ENCODE assay signal across 8 mouse cellular contexts in the genomic region with DNA sequence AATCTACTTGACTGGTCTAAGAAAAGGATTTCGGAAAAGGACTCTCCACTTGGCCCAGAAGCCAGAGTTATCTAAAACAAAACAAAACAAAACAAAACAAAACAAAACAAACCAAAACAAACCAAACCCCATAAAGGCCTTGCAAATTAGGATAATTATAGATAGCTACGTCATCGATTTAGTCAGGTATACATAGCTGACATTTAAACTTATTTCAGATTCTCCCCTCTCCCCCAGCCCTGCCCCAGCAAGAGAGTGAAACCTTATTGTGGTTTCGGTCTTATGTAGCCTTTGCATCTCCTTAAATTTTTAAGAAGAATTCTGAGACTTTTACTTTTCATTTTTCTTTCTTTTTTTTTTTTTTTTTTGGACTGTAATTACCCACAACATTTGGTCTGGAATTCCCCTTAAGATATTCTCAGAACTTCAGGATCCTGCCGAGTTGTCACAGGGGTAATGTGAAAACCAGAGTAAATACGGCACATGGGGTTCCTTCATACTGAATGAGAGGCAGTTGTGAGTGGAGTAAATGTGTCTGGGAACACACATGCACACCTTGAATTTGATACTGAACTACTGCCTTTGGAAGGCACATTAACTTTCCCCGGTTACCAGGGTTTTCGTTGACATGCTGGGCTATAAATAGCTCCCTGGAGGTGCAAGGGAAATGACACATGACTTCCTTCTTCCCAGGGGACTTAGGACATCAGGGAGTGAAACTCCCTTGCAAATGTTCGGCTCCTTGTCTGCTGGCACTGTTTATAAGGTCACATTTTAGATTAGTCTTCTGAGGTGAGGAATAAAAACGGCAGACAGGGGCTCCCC.
DNase-seq lines count a peak whose midpoint lies in the region; ATAC-seq and TF ChIP-seq lines count a peak whose summit lies in the region.

No protein-coding gene starts in this region.

- no peak overlapping the region for H3K9ac ChIP-seq in midbrain, embryonic 15.5 days
- no peak overlapping the region for H3K9ac ChIP-seq in midbrain, embryonic 13.5 days (replicated peaks)
- H3K9ac ChIP-seq in kidney, embryonic 14.5 days (ENCODE audit: low read depth, low read length) = no peak overlapping the region
- no peak overlapping the region for H3K9ac ChIP-seq in forebrain, postnatal 0 days

- DNase-seq in heart, adult 18-20 months = peak; percentile 78 to 87
- DNase-seq in forebrain, postnatal 0 days = no peak
- DNase-seq in thymus, postnatal 25 days = no peak
- DNase-seq in spleen, adult 12 weeks (ENCODE audit: low spot score) = no peak

- no peaks in the 10 kb centered on the region for H3K4me1 ChIP-seq in midbrain, embryonic 15.5 days
- 0 out of 2 replicates have a peak, but pooled peaks cover 6% of the 10 kb centered on the region for H3K4me1 ChIP-seq in midbrain, embryonic 13.5 days (replicated peaks)
- H3K4me1 ChIP-seq in kidney, embryonic 14.5 days (ENCODE audit: control insufficient read depth, insufficient read depth, low read length) = peaks cover 7% of the 10 kb centered on the region; the same call in 1 of the 2 replicates
- H3K4me1 ChIP-seq in forebrain, postnatal 0 days (ENCODE audit: insufficient read depth) = 0 out of 2 replicates have a peak, but pooled peaks cover 4% of the 10 kb centered on the region

- no peak for ATAC-seq in midbrain, embryonic 15.5 days (replicated peaks)
- ATAC-seq in midbrain, embryonic 13.5 days = no peak
- peak; percentile 68; the same call in 1 of the 2 replicates for ATAC-seq in kidney, embryonic 14.5 days (ENCODE audit: low FRiP score, low TSS enrichment)
- ATAC-seq in megakaryocyte progenitor cell, adult 5-6 weeks (replicated peaks; ENCODE audit: poor library complexity) = peak; percentile 53
- ATAC-seq in forebrain, postnatal 0 days = no peak

- H3K36me3 ChIP-seq in midbrain, embryonic 15.5 days (replicated peaks) = no peaks in the 10 kb centered on the region
- H3K36me3 ChIP-seq in midbrain, embryonic 13.5 days = no peaks in the 10 kb centered on the region
- H3K36me3 ChIP-seq in kidney, embryonic 14.5 days (ENCODE audit: control insufficient read depth, insufficient read depth, low read length) = no peaks in the 10 kb centered on the region
- no peaks in the 10 kb centered on the region for H3K36me3 ChIP-seq in forebrain, postnatal 0 days (ENCODE audit: insufficient read depth)

- no peaks in the 10 kb centered on the region for H3K9me3 ChIP-seq in midbrain, embryonic 15.5 days
- H3K9me3 ChIP-seq in midbrain, embryonic 13.5 days = no peaks in the 10 kb centered on the region
- H3K9me3 ChIP-seq in kidney, embryonic 14.5 days (ENCODE audit: control insufficient read depth, low read length) = no peaks in the 10 kb centered on the region
- H3K9me3 ChIP-seq in forebrain, postnatal 0 days (ENCODE audit: low read length) = no peaks in the 10 kb centered on the region

- no peak overlapping the region for H3K4me3 ChIP-seq in midbrain, embryonic 15.5 days
- H3K4me3 ChIP-seq in midbrain, embryonic 13.5 days (replicated peaks) = no peak overlapping the region
- no peak overlapping the region for H3K4me3 ChIP-seq in kidney, embryonic 14.5 days (ENCODE audit: low read length)
- no peak overlapping the region for H3K4me3 ChIP-seq in forebrain, postnatal 0 days (ENCODE audit: low read depth, low read length)

- no peaks in the 10 kb centered on the region for H3K27me3 ChIP-seq in midbrain, embryonic 15.5 days (replicated peaks)
- H3K27me3 ChIP-seq in midbrain, embryonic 13.5 days = no peaks in the 10 kb centered on the region
- H3K27me3 ChIP-seq in kidney, embryonic 14.5 days (ENCODE audit: control insufficient read depth, insufficient read depth, low read length) = no peaks in the 10 kb centered on the region
- no peaks in the 10 kb centered on the region for H3K27me3 ChIP-seq in forebrain, postnatal 0 days (ENCODE audit: insufficient read depth, low read length)

- no peak overlapping the region for H3K4me2 ChIP-seq in midbrain, embryonic 15.5 days
- H3K4me2 ChIP-seq in midbrain, embryonic 13.5 days (replicated peaks) = no peak overlapping the region
- H3K4me2 ChIP-seq in kidney, embryonic 14.5 days (replicated peaks; ENCODE audit: low read depth, low read length) = no peak overlapping the region; the same call in 1 of the 2 replicates
- no peak overlapping the region for H3K4me2 ChIP-seq in forebrain, postnatal 0 days (ENCODE audit: low read depth)

- peak overlapping the region; percentile 27; the same call in 1 of the 2 replicates for H3K27ac ChIP-seq in midbrain, embryonic 15.5 days
- no peak overlapping the region for H3K27ac ChIP-seq in midbrain, embryonic 13.5 days
- H3K27ac ChIP-seq in kidney, embryonic 14.5 days (ENCODE audit: low read depth, low read length) = no peak overlapping the region; the same call in 1 of the 2 replicates
- H3K27ac ChIP-seq in forebrain, postnatal 0 days (ENCODE audit: low read depth, low read length) = no peak overlapping the region

- WGBS in midbrain, embryonic 15.5 days = 66% methylated on average over 10 of the region's 10 CpGs
- WGBS in midbrain, embryonic 13.5 days = 73% methylated on average over 10 of the region's 10 CpGs
- WGBS in kidney, embryonic 14.5 days = 35% methylated on average over 10 of the region's 10 CpGs
- WGBS in forebrain, postnatal 0 days = 60% methylated on average over 10 of the region's 10 CpGs

- no peak for TF ChIP-seq CTCF in forebrain, postnatal 0 days (IDR thresholded peaks at IDR 0.05; ENCODE audit: low read depth)

Comparison
In these comparisons a context has a peak if more than half of its experiments do, and no peak if none do; other contexts are left out.
1. ATAC-seq: peak in kidney, embryonic 14.5 days (single experiment) and megakaryocyte progenitor cell, adult 5-6 weeks (single experiment); none in midbrain, embryonic 15.5 days (single experiment), midbrain, embryonic 13.5 days (single experiment) and forebrain, postnatal 0 days (single experiment).
2. DNase-seq: peak in heart, adult 18-20 months (2 of 2); none in forebrain, postnatal 0 days (single experiment), thymus, postnatal 25 days (single experiment) and spleen, adult 12 weeks (single experiment).